Mouse (Mus musculus) CD4-positive, CD25-positive, alpha-beta regulatory T cell, adult 2 months (primary cell): Measurements from ENCODE around the gene Dip2c.
A peak's percentile ranks its signal among the peaks of the same experiment; 100 is the strongest.

Experiments
- DNase-seq: peaks from one replicate; pipeline ENCODE4 v3.0.0-alpha.2; 2012; ENCODE audit warnings: low read depth, low spot score

Gene Dip2c

GRCm38 (mm10) chr13:9276322-9276855 is at the start of gene Dip2c:
Gene Dip2c (plus strand): TSS chr13:9276528.
- DNase-seq: peak; percentile 80

DNA sequence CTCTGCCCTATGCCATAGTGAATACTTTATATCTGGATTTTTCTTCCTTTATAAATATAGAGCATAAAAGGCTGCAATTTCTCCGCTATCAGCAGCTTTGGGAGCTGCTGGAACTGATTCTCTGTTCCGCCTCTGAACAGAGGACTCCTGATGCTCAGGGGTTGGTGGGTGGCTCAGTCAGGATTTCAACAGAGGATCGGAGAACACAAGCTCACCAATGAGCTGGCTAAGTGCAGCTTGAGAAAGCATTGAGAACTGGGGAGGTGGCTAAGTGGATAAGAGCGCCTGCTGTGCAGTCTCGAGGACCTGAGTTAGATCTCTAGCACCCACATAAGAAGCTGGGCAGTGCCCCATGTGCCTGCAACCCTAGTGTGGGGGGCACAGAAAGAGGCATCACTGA is 49.2 kb upstream of the Dip2c start:
- no peak for DNase-seq

DNA sequence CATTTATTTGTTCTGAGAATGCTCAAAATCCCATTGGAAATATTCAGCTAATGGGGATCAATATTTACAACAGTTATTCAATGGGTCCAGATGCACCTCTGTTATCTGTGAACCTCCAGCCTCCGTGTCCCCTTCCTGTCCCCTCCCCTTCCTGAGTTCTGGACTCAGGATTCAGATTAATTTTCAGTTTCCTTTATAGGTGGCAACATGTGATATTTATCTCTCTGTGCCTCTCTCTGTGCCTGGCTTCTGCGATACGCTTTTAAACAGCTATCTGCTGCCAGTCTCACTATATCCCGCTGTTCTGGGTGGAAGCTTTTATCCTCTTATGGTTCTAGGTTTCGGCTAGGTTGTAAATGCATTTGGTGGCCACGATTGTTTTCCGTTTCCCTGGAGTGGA is 38.8 kb upstream of the Dip2c start:
- DNase-seq: no peak

DNA sequence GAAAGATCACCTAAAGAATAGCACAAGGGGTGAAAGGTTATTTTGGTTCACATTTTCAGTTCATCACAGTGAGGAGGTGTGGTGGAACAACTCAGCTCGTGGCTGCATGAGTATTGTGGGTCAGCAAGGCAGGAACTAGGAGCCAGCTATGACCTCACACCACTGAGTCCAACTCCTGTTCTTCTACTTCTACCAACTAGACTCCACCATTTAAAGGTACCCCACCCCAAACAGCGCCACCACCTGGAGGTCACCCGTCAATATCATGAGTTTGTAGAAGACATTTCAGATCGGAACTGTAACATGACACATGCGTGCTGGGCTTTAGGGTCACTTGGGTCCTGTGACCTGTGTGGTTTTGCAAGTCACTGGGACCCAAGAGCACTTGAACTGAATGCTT is 37.2 kb upstream of the Dip2c start:
- DNase-seq: no peak

GRCm38 (mm10) chr13:9239631-9240236 is 36.6 kb upstream of the Dip2c start:
- DNase-seq: no peak

- no peak for DNase-seq
These were observed 14.6 kb upstream of the Dip2c start for GRCm38 (mm10) chr13:9261748-9262147.

GRCm38 (mm10) chr13:9265516-9265915 is 10.8 kb upstream of the Dip2c start:
- no peak for DNase-seq

DNA sequence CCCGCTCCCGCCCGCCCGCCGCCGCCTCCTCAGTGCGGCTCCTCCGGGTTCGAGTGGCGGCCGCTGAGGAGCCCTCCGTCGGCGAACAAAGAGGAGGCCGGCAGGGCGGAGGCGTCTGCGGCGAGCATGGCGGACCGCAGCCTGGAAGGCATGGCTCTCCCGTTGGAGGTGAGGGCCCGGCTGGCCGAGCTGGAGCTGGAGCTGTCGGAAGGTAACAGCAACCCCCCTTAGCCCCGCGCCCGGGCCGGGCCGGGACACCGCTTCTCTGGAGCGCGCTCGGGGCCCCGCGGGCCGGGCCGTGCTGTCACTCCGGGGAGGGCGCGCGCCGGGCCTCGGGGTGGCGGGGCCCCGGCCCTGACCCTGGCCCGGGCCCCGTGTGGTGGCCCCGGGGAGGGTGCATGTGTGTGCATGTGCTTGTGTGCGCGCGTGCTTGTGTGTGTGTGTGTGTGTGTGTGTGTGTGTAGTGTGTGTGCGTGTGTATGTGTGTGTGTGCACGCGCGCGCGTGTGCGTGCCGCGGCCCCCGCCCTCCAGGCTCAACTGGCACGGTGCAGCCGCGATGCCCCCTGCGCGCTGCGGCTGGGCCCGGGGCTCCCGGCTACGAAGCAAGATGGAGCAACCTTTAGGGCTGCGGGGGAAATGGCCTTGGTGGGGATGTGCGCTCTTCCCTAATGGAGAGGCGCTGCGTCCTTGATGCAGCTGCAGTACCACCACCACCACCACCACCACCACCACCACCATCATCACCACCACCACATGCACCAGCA is 710 bp downstream of the Dip2c start:
- peak; percentile 37 for DNase-seq

GRCm38 (mm10) chr13:9277621-9277960 is 1.3 kb downstream of the Dip2c start:
- no peak for DNase-seq

- no peak for DNase-seq
These were observed 2.3 kb downstream of the Dip2c start for GRCm38 (mm10) chr13:9278636-9279035.

DNA sequence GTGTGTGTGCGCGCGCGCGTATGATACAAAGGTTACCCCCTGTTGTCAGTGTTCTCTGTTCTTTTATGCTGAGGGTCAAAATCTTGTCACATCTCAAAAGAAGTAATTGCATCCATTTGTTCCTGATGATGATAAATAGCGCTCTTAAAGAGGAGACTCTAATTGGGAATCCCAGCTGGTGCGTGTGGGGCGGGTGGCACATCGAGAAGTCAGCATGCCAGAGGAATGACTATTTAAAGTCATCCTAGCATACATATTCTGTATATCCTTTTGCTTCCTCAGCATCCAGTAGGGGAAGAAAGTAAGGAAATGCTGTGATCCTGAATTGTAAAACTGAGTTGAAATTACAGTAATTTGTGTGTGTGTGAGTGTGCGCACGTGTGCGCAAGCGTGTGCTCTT is 6.7 kb downstream of the Dip2c start:
- no peak for DNase-seq

GRCm38 (mm10) chr13:9289916-9290315 is 13.6 kb downstream of the Dip2c start:
- peak; percentile 17 for DNase-seq

DNA sequence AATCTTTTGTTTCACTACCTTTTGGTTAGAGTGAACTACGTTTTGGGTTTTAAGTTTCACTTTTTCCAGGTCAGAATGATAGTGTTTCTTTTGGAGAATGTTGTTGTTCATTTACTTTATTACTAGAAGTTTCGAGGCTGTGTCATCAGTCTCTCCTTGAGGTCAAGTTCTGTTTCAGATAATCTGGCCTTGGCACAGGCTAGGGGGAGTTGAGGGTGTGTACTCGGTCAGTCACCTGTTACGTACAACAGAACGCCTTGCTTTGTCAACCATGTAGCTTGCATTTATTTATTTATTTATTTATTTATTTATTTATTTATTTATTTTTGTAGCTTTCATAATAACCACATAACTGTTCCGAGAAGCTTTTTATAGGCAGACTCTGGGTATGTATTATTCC is 20.0 kb downstream of the Dip2c start:
- no peak for DNase-seq

DNA sequence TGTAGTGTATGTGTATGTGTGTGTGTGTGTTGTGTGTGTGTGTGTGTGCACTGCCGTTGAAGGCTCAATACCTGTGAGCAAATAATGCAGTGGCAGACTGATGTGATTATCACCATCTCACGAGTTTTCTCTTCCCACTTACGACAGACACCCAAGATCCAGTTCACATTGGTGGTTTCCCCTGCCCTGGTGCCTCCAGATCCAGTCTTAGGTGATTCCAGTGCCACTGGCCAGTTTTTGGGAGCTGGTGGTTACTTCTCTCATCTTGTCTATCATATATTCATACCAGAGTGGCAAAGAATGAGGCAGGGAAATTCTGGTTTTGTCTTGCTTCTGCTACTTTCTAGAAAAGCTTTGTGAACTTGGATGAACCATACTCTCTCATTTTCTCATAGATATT is 20.9 kb downstream of the Dip2c start:
- no peak for DNase-seq

DNA sequence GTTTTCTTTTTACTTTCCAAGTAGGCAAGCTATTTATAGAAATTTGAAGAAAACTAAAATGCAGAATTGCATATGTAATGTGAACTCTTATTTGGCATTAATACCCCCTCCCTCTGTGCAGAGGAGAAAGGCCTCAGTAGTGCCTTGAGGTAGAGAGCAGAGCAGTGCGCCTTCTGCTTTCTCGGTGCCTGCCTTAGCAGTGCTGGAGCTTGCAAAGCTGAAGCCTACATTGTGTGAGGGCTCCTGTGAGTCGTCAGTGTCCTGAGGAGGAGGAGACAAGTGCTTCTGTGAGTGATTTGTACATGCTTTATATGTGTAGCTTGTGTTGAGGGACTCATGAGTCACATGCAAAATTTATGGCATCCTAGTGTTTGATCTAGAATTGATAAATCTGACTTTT is 21.4 kb downstream of the Dip2c start:
- DNase-seq: no peak

- DNase-seq: no peak
These were observed 23.3 kb downstream of the Dip2c start for GRCm38 (mm10) chr13:9299657-9300056.

DNA sequence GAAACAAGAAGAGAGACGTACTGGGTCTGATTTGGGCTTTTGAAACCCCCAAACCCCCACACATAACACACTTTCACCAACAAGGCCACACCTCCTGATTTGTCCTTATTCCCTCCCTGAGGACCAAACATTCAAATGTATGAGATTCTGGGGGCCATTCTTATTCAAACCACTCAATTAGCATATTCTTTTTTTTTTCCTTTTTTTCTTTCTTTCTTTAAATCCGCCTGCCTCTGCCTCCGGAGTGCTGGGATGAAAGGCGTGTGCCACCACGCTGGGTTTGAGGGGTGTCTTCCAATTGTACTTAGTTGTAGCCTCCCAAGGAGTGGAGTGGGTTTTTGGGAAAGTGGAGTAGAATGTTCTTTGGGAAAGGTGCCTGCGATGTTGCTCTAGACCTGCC is 32.5 kb downstream of the Dip2c start:
- DNase-seq: no peak

GRCm38 (mm10) chr13:9310806-9311205 is 34.5 kb downstream of the Dip2c start:
- DNase-seq: no peak

DNA sequence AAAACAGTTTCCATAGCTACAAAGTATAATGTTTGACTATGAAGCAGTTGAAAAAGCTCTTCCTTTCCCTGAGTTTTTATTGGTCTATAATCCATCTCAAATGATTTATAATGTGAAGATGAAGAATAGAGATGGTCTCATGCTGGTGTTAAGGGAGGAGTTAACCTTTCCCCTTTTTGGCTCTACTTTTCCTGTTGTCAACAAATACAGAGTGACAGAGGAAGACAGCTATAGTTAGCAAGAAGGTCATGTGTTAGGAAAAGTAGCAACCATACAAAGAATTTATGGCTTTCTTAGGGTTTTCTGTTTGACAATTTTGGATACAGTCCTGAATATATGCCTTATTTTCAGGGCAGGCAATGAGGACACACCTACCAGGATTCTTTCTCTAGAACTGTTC is 36.6 kb downstream of the Dip2c start:
- no peak for DNase-seq

DNA sequence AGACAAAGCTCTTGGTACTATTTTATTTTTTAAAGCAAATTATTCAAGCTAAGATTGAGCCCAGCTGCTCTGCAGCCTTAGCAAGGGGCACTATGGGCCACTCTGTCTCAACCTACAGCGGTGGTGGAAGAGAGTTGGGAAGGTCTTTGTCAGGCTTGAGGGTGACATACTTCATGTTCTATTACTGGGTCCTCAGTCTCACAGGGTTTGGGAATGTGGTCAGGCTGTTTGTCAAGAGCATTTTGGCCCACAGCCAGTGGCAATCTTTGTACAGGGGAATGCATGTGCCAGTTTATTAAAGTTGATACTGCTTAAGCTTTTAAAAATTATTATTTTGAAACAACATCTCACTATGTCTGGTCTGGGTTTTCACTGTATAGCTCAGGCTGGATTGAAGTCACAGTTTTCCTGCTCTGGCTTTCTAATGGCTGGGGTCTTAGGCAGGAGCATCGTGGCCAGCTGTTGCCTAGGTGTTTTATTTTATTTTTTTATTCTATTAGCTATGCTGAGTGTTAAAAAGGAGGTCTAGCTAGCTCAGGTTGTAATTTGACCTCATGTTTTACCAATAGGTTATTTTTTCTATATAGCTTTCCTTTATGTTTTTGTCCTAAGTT is 37.9 kb downstream of the Dip2c start:
- DNase-seq: no peak

GRCm38 (mm10) chr13:9314713-9315112 is 38.4 kb downstream of the Dip2c start:
- DNase-seq: no peak

DNA sequence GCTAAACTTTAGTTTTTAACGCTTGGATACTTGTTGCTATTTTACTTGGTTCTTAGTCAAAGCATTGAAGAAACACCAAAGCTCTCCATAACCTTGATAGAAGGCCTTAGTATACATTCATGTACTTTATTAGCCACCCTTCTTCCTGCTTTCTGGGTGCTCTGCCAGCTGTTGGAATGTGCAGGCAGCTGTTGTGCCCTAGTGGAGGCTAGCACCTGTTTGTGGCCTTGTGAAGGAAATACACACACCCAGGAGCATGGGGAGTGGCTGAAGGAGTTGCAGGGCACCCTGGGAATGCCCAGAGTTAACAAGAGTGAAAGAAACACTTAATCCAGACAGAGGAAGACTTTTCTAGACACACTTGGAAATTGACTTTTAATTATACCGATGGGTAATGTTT is 43.4 kb downstream of the Dip2c start:
- no peak for DNase-seq

DNA sequence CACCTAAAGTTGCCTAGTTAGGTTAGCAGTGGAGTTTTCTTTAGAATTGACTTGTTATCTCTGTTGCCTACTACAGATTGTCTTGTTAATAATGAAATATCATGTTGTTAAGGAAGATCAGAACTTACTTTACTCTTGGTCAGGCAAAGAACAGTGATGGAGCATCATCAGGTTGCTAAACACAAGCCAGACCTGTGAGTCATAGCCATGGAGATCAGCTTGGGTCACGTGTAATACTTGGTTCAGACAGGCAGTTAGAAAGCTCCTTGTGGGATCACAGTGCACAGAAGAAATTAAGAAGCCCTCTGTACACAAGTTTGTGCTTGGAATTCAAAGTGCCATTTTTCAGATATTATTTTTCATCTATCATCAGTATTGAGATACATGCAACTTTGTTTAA is 48.9 kb downstream of the Dip2c start:
- DNase-seq: no peak
